In genomic region chr9:119988304-119988703, GRCm38 (mm10) we compare ENCODE assay signal across 20 mouse cellular contexts. TPM values are rescaled to one million over a fixed set of nuclear protein-coding genes. Genes with fewer than 3 reads are reported as not detected.
A peak's percentile ranks its signal among the peaks of the same experiment; 100 is the strongest.
DNase-seq lines count a peak whose midpoint lies in the region; ATAC-seq and TF ChIP-seq lines count a peak whose summit lies in the region.
"Had no signal": no experiment of that assay in that cellular context is flagged by ENCODE, and none has a peak within 500 bp of the region (broad histone marks: within the 10 kb centered on the region; RNA-seq: fewer than 3 reads in every experiment).

No protein-coding gene starts in this region.

- H3K79me2 ChIP-seq in liver, adult 2 months (ENCODE audit: control insufficient read depth, insufficient read depth, low read length) = peaks cover 3% of the 10 kb centered on the region

- H3K36me3 ChIP-seq in liver, adult 2 months (ENCODE audit: control insufficient read depth, insufficient read depth, low read length) = no peaks in the 10 kb centered on the region
- H3K36me3 ChIP-seq in intestine, postnatal 0 days (ENCODE audit: control insufficient read depth, insufficient read depth) = no peaks in the 10 kb centered on the region
- H3K36me3 ChIP-seq: liver, embryonic 13.5 days had no signal

- DNase-seq in liver, adult 2 months (ENCODE audit: extremely low read depth, low read depth, low spot score) = peak; percentile 82
- DNase-seq in liver (no peak), A20 (ENCODE audit: low read depth, low spot score) (peak; percentile 95)
- no peak for DNase-seq in ovary, postnatal 10 days (ENCODE audit: low spot score)
- DNase-seq in kidney, postnatal 36 days = no peak
- DNase-seq: cerebellum, postnatal 25 days; heart, postnatal 36 days; kidney, adult 9 months; liver, embryonic 13.5 days; right cerebral cortex, postnatal 14 days had no signal

- H3K27me3 ChIP-seq in liver, adult 2 months (ENCODE audit: control insufficient read depth, insufficient read depth, low read length) = no peaks in the 10 kb centered on the region
- H3K27me3 ChIP-seq in intestine, postnatal 0 days (replicated peaks; ENCODE audit: control insufficient read depth, insufficient read depth, low read length) = no peaks in the 10 kb centered on the region
- H3K27me3 ChIP-seq: Patski had no signal

- peaks cover 6% of the 10 kb centered on the region; the same call in 1 of the 2 replicates for H3K4me1 ChIP-seq in liver, adult 2 months (ENCODE audit: control insufficient read depth, insufficient read depth, low read length)
- H3K4me1 ChIP-seq in intestine, postnatal 0 days (replicated peaks; ENCODE audit: control insufficient read depth, insufficient read depth, low read length) = no peaks in the 10 kb centered on the region

- no peaks in the 10 kb centered on the region for H3K9me3 ChIP-seq in intestine, postnatal 0 days (ENCODE audit: control insufficient read depth)
- H3K9me3 ChIP-seq: liver, embryonic 13.5 days; megakaryocyte, embryonic 14.5 days had no signal

- no peak for TF ChIP-seq CTCF in liver, adult 2 months (IDR thresholded peaks at IDR 0.05; ENCODE audit: low read depth, low read length)
- TF ChIP-seq CTCF in intestine, postnatal 0 days (IDR thresholded peaks at IDR 0.05; ENCODE audit: low read depth) = no peak

- ATAC-seq in CD4-positive, CD25-positive, alpha-beta regulatory T cell, adult 4 months = peak; percentile 85
- ATAC-seq in activated CD4-positive, CD25-positive, alpha-beta regulatory T cell, adult 4 months = peak; percentile 75
- ATAC-seq in intestine, postnatal 0 days = no peak
- ATAC-seq: forebrain, embryonic 14.5 days; hindbrain, embryonic 16.5 days; Patski had no signal

- H3K9ac ChIP-seq in liver, adult 2 months (ENCODE audit: low read depth, low read length) = no peak overlapping the region
- no peak overlapping the region for H3K9ac ChIP-seq in intestine, postnatal 0 days (ENCODE audit: low read depth, low read length)
- H3K9ac ChIP-seq: liver, embryonic 13.5 days had no signal

- no peak overlapping the region for H3K27ac ChIP-seq in liver, adult 2 months (replicated peaks; ENCODE audit: insufficient read depth, low read depth, low read length)
- no peak overlapping the region for H3K27ac ChIP-seq in intestine, postnatal 0 days (ENCODE audit: low read depth, low read length)
- H3K27ac ChIP-seq: liver, embryonic 13.5 days had no signal

- WGBS in liver, adult 2 months = 42% methylated on average over 7 of the region's 7 CpGs
- WGBS in intestine, postnatal 0 days = 54% methylated on average over 7 of the region's 7 CpGs

- H3K4me2 ChIP-seq in intestine, postnatal 0 days (replicated peaks; ENCODE audit: low read depth) = no peak overlapping the region
- H3K4me2 ChIP-seq: heart, embryonic 11.5 days; liver, embryonic 13.5 days had no signal

- no peak overlapping the region for H3K4me3 ChIP-seq in liver, adult 2 months (ENCODE audit: insufficient read depth, low read depth, low read length)
- H3K4me3 ChIP-seq in intestine, postnatal 0 days (ENCODE audit: low read depth, low read length) = no peak overlapping the region
- H3K4me3 ChIP-seq: erythroblast, embryonic 14.5 days; liver, embryonic 13.5 days; megakaryocyte, embryonic 14.5 days had no signal

- no peak for TF ChIP-seq POLR2A in liver, adult 2 months (IDR thresholded peaks at IDR 0.05; ENCODE audit: extremely low read depth, insufficient read depth, low read length)

RNA-seq across cellular contexts. Expression of gene Csrnp1, which starts 3.8 kb away (rescaled TPM):
- 5.8 and 9.2 TPM in 2 replicates for total RNA-seq in liver, adult 2 months (2014; rRNA removed)
- polyA plus RNA-seq in liver, adult 2 months (2012; rRNA removed) = 9.7 and 10.4 TPM in 2 replicates
- 10 to 100 TPM; 22.7 to 89.4 TPM for polyA plus RNA-seq in CD4-positive, CD25-positive, alpha-beta regulatory T cell, adult 4 months (2017; shearing (Covaris generic))
- 10 to 100 TPM; 29.0 to 41.9 TPM for polyA plus RNA-seq in activated CD4-positive, CD25-positive, alpha-beta regulatory T cell, adult 4 months (2017; shearing (Covaris generic))
- 3.8 and 4.2 TPM in 2 replicates for polyA plus RNA-seq in intestine, postnatal 0 days (2015; fragmentation: Nextera tagmentation; extraction: Ambion mirVana)

RNA-seq across cellular contexts. Expression of gene Xirp1, which starts 35.1 kb away (rescaled TPM):
- under 0.01 and 0.09 TPM in 2 replicates for total RNA-seq in liver, adult 2 months (2014; rRNA removed)
- 0.11 TPM in 2 replicates for polyA plus RNA-seq in liver, adult 2 months (2012; rRNA removed)
- not detected for polyA plus RNA-seq in CD4-positive, CD25-positive, alpha-beta regulatory T cell, adult 4 months (2017; shearing (Covaris generic))
- not detected for polyA plus RNA-seq in activated CD4-positive, CD25-positive, alpha-beta regulatory T cell, adult 4 months (2017; shearing (Covaris generic))
- polyA plus RNA-seq in intestine, postnatal 0 days (2015; fragmentation: Nextera tagmentation; extraction: Ambion mirVana) = 0.10 and 0.14 TPM in 2 replicates
- polyA plus RNA-seq: erythroblast, embryonic 14.5 days; forebrain, embryonic 14.5 days; hindbrain, embryonic 16.5 days; midbrain, postnatal 0 days had no signal

RNA-seq across cellular contexts. Expression of gene Ttc21a, which starts 50.9 kb away (rescaled TPM):
- 0.07 TPM in 1 of 2 replicates, not detected in the other for total RNA-seq in liver, adult 2 months (2014; rRNA removed)
- polyA plus RNA-seq in liver, adult 2 months (2012; rRNA removed) = not detected in 2 replicates
- under 1 TPM in 1 of 2 experiments, not detected in 1; 0.15 TPM for polyA plus RNA-seq in CD4-positive, CD25-positive, alpha-beta regulatory T cell, adult 4 months (2017; shearing (Covaris generic))
- not detected for polyA plus RNA-seq in activated CD4-positive, CD25-positive, alpha-beta regulatory T cell, adult 4 months (2017; shearing (Covaris generic))
- not detected in 2 replicates for polyA plus RNA-seq in intestine, postnatal 0 days (2015; fragmentation: Nextera tagmentation; extraction: Ambion mirVana)
- total RNA-seq: heart, postnatal 36 days had no signal
- polyA plus RNA-seq: erythroblast, embryonic 14.5 days had no signal

RNA-seq across cellular contexts. Expression of gene Gorasp1, which starts 50.9 kb away (rescaled TPM):
- total RNA-seq in liver, adult 2 months (2014; rRNA removed) = 10.9 and 11.5 TPM in 2 replicates
- polyA plus RNA-seq in liver, adult 2 months (2012; rRNA removed) = 18.1 and 20.7 TPM in 2 replicates
- polyA plus RNA-seq in CD4-positive, CD25-positive, alpha-beta regulatory T cell, adult 4 months (2017; shearing (Covaris generic)) = 1 to 10 TPM; 3.6 to 7.5 TPM
- polyA plus RNA-seq in activated CD4-positive, CD25-positive, alpha-beta regulatory T cell, adult 4 months (2017; shearing (Covaris generic)) = 1 to 10 TPM; 3.9 to 4.6 TPM
- polyA plus RNA-seq in intestine, postnatal 0 days (2015; fragmentation: Nextera tagmentation; extraction: Ambion mirVana) = 14.4 and 16.4 TPM in 2 replicates

Comparison
In these comparisons a context has a peak if more than half of its experiments do, and no peak if none do; other contexts are left out.
1. DNase-seq: peak in liver, adult 2 months (single experiment) and A20 (single experiment); none in liver (single experiment), ovary, postnatal 10 days (single experiment) and kidney, postnatal 36 days (0 of 2).